Mouse (Mus musculus) limb, embryonic 14.5 days (tissue): ENCODE measurements around the gene Ccdc116. TPM values are rescaled to one million over a fixed set of nuclear protein-coding genes. Genes with fewer than 3 reads are reported as not detected.

Experiments
- ATAC-seq: fragments of 200-750 bp; cut with Nextera tagmentation; 2 replicates; pipeline ENCODE4 v1.8.0; 2017; ENCODE audit warnings: low read depth, moderate number of reproducible peaks, moderate TSS enrichment; ENCODE audit not compliant: low FRiP score
- DNase-seq: peaks from one replicate; pipeline ENCODE4 v3.0.0-alpha.2; 2015; ENCODE audit warnings: low spot score
- H3K27ac ChIP-seq: fragments of 300-500 bp; sonication (generic); replicated peaks from 2 replicates; pipeline ENCODE4 v1.5.1; 2014; ENCODE audit warnings: low read depth, mild to moderate bottlenecking, low read length, moderate library complexity, mixed read lengths
- H3K27me3 ChIP-seq: fragments of 300-500 bp; sonication (generic); 2 replicates; pipeline ENCODE4 v1.6.1; 2014; ENCODE audit warnings: low read length, mixed read lengths; ENCODE audit not compliant: control insufficient read depth, insufficient read depth
- H3K36me3 ChIP-seq: fragments of 300-500 bp; sonication (generic); 2 replicates; pipeline ENCODE4 v1.6.1; 2014; ENCODE audit warnings: mild to moderate bottlenecking, low read length, moderate library complexity, mixed read lengths; ENCODE audit not compliant: control insufficient read depth, insufficient read depth
- H3K4me1 ChIP-seq: fragments of 300-500 bp; sonication (generic); 2 replicates; pipeline ENCODE4 v1.6.1; 2014; ENCODE audit warnings: antibody characterized with exemption, low read length, mixed read lengths; ENCODE audit not compliant: control insufficient read depth, insufficient read depth
- H3K4me2 ChIP-seq: fragments of 300-500 bp; sonication (generic); replicated peaks from 2 replicates; pipeline ENCODE4 v1.6.1; 2014; ENCODE audit warnings: low read depth, mild to moderate bottlenecking, low read length, moderate library complexity; ENCODE audit not compliant: severe bottlenecking
- H3K4me3 ChIP-seq: fragments of 300-500 bp; sonication (generic); replicated peaks from 2 replicates; pipeline ENCODE4 v1.5.1; 2014; ENCODE audit warnings: low read length
- H3K9ac ChIP-seq: fragments of 300-500 bp; sonication (generic); 2 replicates; pipeline ENCODE4 v1.6.1; 2014; ENCODE audit warnings: mild to moderate bottlenecking, low read depth, low read length, moderate library complexity; ENCODE audit not compliant: severe bottlenecking
- H3K9me3 ChIP-seq: fragments of 300-500 bp; sonication (generic); 2 replicates; pipeline ENCODE4 v1.6.1; 2016; ENCODE audit warnings: low read length; ENCODE audit not compliant: control insufficient read depth
- POLR2A ChIP-seq: fragments of 200-500 bp; IDR thresholded peaks from 2 replicates; pipeline ENCODE4 v1.8.0; 2012; ENCODE audit warnings: inconsistent platforms, mild to moderate bottlenecking, moderate library complexity, borderline replicate concordance; ENCODE audit not compliant: insufficient read depth, insufficient read length; ENCODE audit errors: extremely low read depth
- WGBS: fragments of 180-500 bp; shearing (Covaris S2); extraction: QIAGEN DNeasy Blood & Tissue Kit; methylation state at CpG from one replicate; pipeline ENCODE4 v1.1.7; 2014; 5-methylcytosine and 5-hydroxymethylcytosine counted together
- microRNA counts: library from miRNA; unstranded; fragments of <30 nt; microRNA quantifications from one replicate; lab custom pipeline; 2016
- microRNA-seq: library from miRNA; unstranded; fragments of <30 nt; microRNA quantifications from one replicate; pipeline ENCODE4, GENCODE M21; 2016
- polyA plus RNA-seq, 2 experiments: library from polyadenylated mRNA; depleted of rRNA in 1 of 2; stranded (reverse) in 1 of 2; unstranded in 1 of 2; fragments of >200 nt; fragmentation: Nextera tagmentation in 1 of 2; extraction: Ambion mirVana in 1 of 2; gene quantifications; 2 replicates each; pipeline versions ENCODE4 v1.2.1 to v1.2.3; 2012 to 2014

Gene Ccdc116
- polyA plus RNA-seq, 2 experiments: 0.54 to 2.7 TPM

- Histone ChIP-seq H3K27ac (peak within 1 kb of the TSS; percentile 35; the same call in 1 of the 2 replicates), H3K4me3 (peak within 1 kb of the TSS; percentile 86), H3K9ac (peak within 1 kb of the TSS; percentile 75), H3K9me3 (no peaks in the 10 kb centered on the region), H3K4me2 (peak within 1 kb of the TSS; percentile 58), H3K36me3 (peaks cover 38% of the 10 kb centered on the region), H3K27me3 (no peaks in the 10 kb centered on the region), H3K4me1 (peaks cover 7% of the 10 kb centered on the region; the same call in 1 of the 2 replicates)
- DNase-seq (peak; percentile 85), ATAC-seq (peak; percentile 87)
- 11% methylated on average over 38 of the region's 38 CpGs for WGBS
- peak; percentile 54; the same call in 1 of the 2 replicates for TF ChIP-seq POLR2A
Measured at GRCm38 (mm10) chr16:17110771-17111743, 36.0 kb downstream of the Ccdc116 start, which contains the start of gene Ppil2. TSS of gene Ppil2 (minus strand) at chr16:17111257.

- H3K9me3 ChIP-seq: no peaks in the 10 kb centered on the region
- no peak for TF ChIP-seq POLR2A
- H3K27ac ChIP-seq: no peak overlapping the region
- peaks cover 68% of the 10 kb centered on the region for H3K36me3 ChIP-seq
- H3K4me2 ChIP-seq: no peak overlapping the region
- no peak overlapping the region for H3K9ac ChIP-seq
- ATAC-seq (no peak), DNase-seq (no peak)
- H3K4me3 ChIP-seq: no peak overlapping the region
- no peaks in the 10 kb centered on the region; the same call in 1 of the 2 replicates for H3K4me1 ChIP-seq
- H3K27me3 ChIP-seq: no peaks in the 10 kb centered on the region
- WGBS: 83% methylated on average over 4 of the region's 4 CpGs
Measured at GRCm38 (mm10) chr16:17104600-17104999, 42.4 kb downstream of the Ccdc116 start.

GRCm38 (mm10) chr16:17102630-17103220 lies 44.3 kb downstream of the Ccdc116 start:
- DNase-seq (no peak), ATAC-seq (peak; percentile 25; the same call in 1 of the 2 replicates)
- no peaks in the 10 kb centered on the region for H3K4me1 ChIP-seq
- peaks cover 79% of the 10 kb centered on the region for H3K36me3 ChIP-seq
- H3K9me3 ChIP-seq: no peaks in the 10 kb centered on the region
- TF ChIP-seq POLR2A: no peak
- H3K27ac ChIP-seq: no peak overlapping the region; the same call in 1 of the 2 replicates
- H3K4me2 ChIP-seq: no peak overlapping the region
- H3K9ac ChIP-seq: no peak overlapping the region
- no peaks in the 10 kb centered on the region for H3K27me3 ChIP-seq
- no peak overlapping the region for H3K4me3 ChIP-seq
- 54% methylated on average over 7 of the region's 7 CpGs for WGBS

GRCm38 (mm10) chr16:17096938-17097337 lies 50.1 kb downstream of the Ccdc116 start:
- ATAC-seq: no peak
- DNase-seq: no peak

More at GRCm38 (mm10) chr16:17096938-17097337, 50.1 kb downstream of the Ccdc116 start:
- no peak overlapping the region for H3K27ac ChIP-seq
- no peak overlapping the region for H3K4me2 ChIP-seq
- H3K4me3 ChIP-seq: no peak overlapping the region
- no peaks in the 10 kb centered on the region for H3K27me3 ChIP-seq
- H3K36me3 ChIP-seq: peaks cover 91% of the 10 kb centered on the region
- 95% methylated on average over 3 of the region's 3 CpGs for WGBS
- TF ChIP-seq POLR2A: no peak
- H3K9me3 ChIP-seq: no peaks in the 10 kb centered on the region
- no peaks in the 10 kb centered on the region for H3K4me1 ChIP-seq
- H3K9ac ChIP-seq: no peak overlapping the region

MicroRNAs encoded within 50 kb of the gene (microRNA counts, 519-probe panel; counts per million panel counts)
- microRNA mmu-miR-130b (lab: Ali Mortazavi, UCI) (4,128 counts per million, percentile 82 among the panel's probes with 10 or more counts), microRNA mmu-miR-301b (lab: Ali Mortazavi, UCI) (2,655 counts per million, percentile 46 among the panel's probes with 10 or more counts)

Small RNAs within 50 kb of the gene (microRNA-seq; reads per million reads assigned to microRNA genes)
- gene Mir130b (4,953 reads per million, percentile 88 among the genes with 10 or more reads in this experiment), gene Mir301b (100 reads per million, percentile 46 among the genes with 10 or more reads in this experiment)

Other genes with a start within 250 kb of the Ccdc116 start
- 126 and 135 TPM in 2 replicates for gene Mapk1, start 163.8 kb downstream of the Ccdc116 start, polyA plus RNA-seq (2012; rRNA removed)
- gene Mapk1, start 163.8 kb downstream of the Ccdc116 start, polyA plus RNA-seq (2014; fragmentation: Nextera tagmentation; extraction: Ambion mirVana): 186 and 188 TPM in 2 replicates
- gene Ypel1, start 77.5 kb downstream of the Ccdc116 start, polyA plus RNA-seq (2012; rRNA removed): 20.3 and 20.7 TPM in 2 replicates
- gene Ypel1, start 77.5 kb downstream of the Ccdc116 start, polyA plus RNA-seq (2014; fragmentation: Nextera tagmentation; extraction: Ambion mirVana): 36.9 and 42.9 TPM in 2 replicates
- gene Ppil2, start 36.0 kb downstream of the Ccdc116 start, polyA plus RNA-seq (2012; rRNA removed): 126 and 131 TPM in 2 replicates
- 116 and 133 TPM in 2 replicates for gene Ppil2, start 36.0 kb downstream of the Ccdc116 start, polyA plus RNA-seq (2014; fragmentation: Nextera tagmentation; extraction: Ambion mirVana)
- 52.6 and 70.6 TPM in 2 replicates for gene 2610318N02Rik, start 22.1 kb downstream of the Ccdc116 start, polyA plus RNA-seq (2012; rRNA removed)
- gene 2610318N02Rik, start 22.1 kb downstream of the Ccdc116 start, polyA plus RNA-seq (2014; fragmentation: Nextera tagmentation; extraction: Ambion mirVana): 26.3 and 26.4 TPM in 2 replicates
- 34.8 and 35.8 TPM in 2 replicates for gene Sdf2l1, start 14.8 kb downstream of the Ccdc116 start, polyA plus RNA-seq (2012; rRNA removed)
- 32.2 and 38.8 TPM in 2 replicates for gene Sdf2l1, start 14.8 kb downstream of the Ccdc116 start, polyA plus RNA-seq (2014; fragmentation: Nextera tagmentation; extraction: Ambion mirVana)
- 14.1 and 15.5 TPM in 2 replicates for gene Ydjc, start 2.6 kb downstream of the Ccdc116 start, polyA plus RNA-seq (2012; rRNA removed)
- gene Ydjc, start 2.6 kb downstream of the Ccdc116 start, polyA plus RNA-seq (2014; fragmentation: Nextera tagmentation; extraction: Ambion mirVana): 9.0 and 11.8 TPM in 2 replicates
- 91.1 and 124 TPM in 2 replicates for gene Ube2l3, start 55.4 kb upstream of the Ccdc116 start, polyA plus RNA-seq (2012; rRNA removed)
- gene Ube2l3, start 55.4 kb upstream of the Ccdc116 start, polyA plus RNA-seq (2014; fragmentation: Nextera tagmentation; extraction: Ambion mirVana): 304 and 323 TPM in 2 replicates
- gene Rimbp3, start 61.4 kb upstream of the Ccdc116 start, polyA plus RNA-seq (2012; rRNA removed): 0.21 and 0.22 TPM in 2 replicates
- 0.17 and 0.26 TPM in 2 replicates for gene Rimbp3, start 61.4 kb upstream of the Ccdc116 start, polyA plus RNA-seq (2014; fragmentation: Nextera tagmentation; extraction: Ambion mirVana)
- 7.8 and 9.1 TPM in 2 replicates for gene Hic2, start 86.3 kb upstream of the Ccdc116 start, polyA plus RNA-seq (2012; rRNA removed)
- 4.6 and 4.9 TPM in 2 replicates for gene Hic2, start 86.3 kb upstream of the Ccdc116 start, polyA plus RNA-seq (2014; fragmentation: Nextera tagmentation; extraction: Ambion mirVana)
- gene Tmem191c, start 128.8 kb upstream of the Ccdc116 start, polyA plus RNA-seq (2012; rRNA removed): 23.8 and 28.2 TPM in 2 replicates
- 7.5 and 8.2 TPM in 2 replicates for gene Tmem191c, start 128.8 kb upstream of the Ccdc116 start, polyA plus RNA-seq (2014; fragmentation: Nextera tagmentation; extraction: Ambion mirVana)
- 0.43 and 0.51 TPM in 2 replicates for gene Serpind1, start 184.1 kb upstream of the Ccdc116 start, polyA plus RNA-seq (2012; rRNA removed)
- gene Serpind1, start 184.1 kb upstream of the Ccdc116 start, polyA plus RNA-seq (2014; fragmentation: Nextera tagmentation; extraction: Ambion mirVana): 0.44 and 0.77 TPM in 2 replicates